Mouse (Mus musculus) stomach, postnatal 0 days (tissue): ENCODE results near the gene Tmem230. TPM values are rescaled to one million over a fixed set of nuclear protein-coding genes. Genes with fewer than 3 reads are reported as not detected.

Experiments
- ATAC-seq: fragments of 200-750 bp; cut with Nextera tagmentation; 2 replicates; pipeline ENCODE4 v1.8.0; 2017; ENCODE audit not compliant: low FRiP score, low TSS enrichment
- DNase-seq: peaks from one replicate; pipeline ENCODE4 v3.0.0-alpha.2; 2016; ENCODE audit warnings: low spot score
- H3K27ac ChIP-seq: fragments of 300-500 bp; sonication (generic); replicated peaks from 2 replicates; pipeline ENCODE4 v1.5.1; 2014; ENCODE audit warnings: mild to moderate bottlenecking, control low read depth
- H3K27me3 ChIP-seq: fragments of 300-500 bp; sonication (generic); 2 replicates; pipeline ENCODE4 v1.6.1; 2014; ENCODE audit warnings: low read length; ENCODE audit not compliant: control insufficient read depth, insufficient read depth
- H3K36me3 ChIP-seq: fragments of 300-500 bp; sonication (generic); 2 replicates; pipeline ENCODE4 v1.6.1; 2014; ENCODE audit warnings: low read length, mixed read lengths; ENCODE audit not compliant: control insufficient read depth, insufficient read depth
- H3K4me1 ChIP-seq: fragments of 300-500 bp; sonication (generic); replicated peaks from 2 replicates; pipeline ENCODE4 v1.6.1; 2014; ENCODE audit warnings: antibody characterized with exemption; ENCODE audit not compliant: control insufficient read depth, insufficient read depth
- H3K4me2 ChIP-seq: fragments of 300-500 bp; sonication (generic); replicated peaks from 2 replicates; pipeline ENCODE4 v1.6.1; 2014; ENCODE audit warnings: low read depth, mild to moderate bottlenecking, control low read depth, moderate library complexity
- H3K4me3 ChIP-seq: fragments of 300-500 bp; sonication (generic); 2 replicates; pipeline ENCODE4 v1.5.1; 2014; ENCODE audit warnings: low read depth, low read length, control low read depth
- H3K9ac ChIP-seq: fragments of 300-500 bp; sonication (generic); 2 replicates; pipeline ENCODE4 v1.6.1; 2014; ENCODE audit warnings: mild to moderate bottlenecking, low read length, control low read depth, mixed read lengths
- H3K9me3 ChIP-seq: fragments of 300-500 bp; sonication (generic); 2 replicates; pipeline ENCODE4 v1.6.1; 2016; ENCODE audit warnings: low read length; ENCODE audit not compliant: control insufficient read depth
- CTCF ChIP-seq: IDR thresholded peaks from 2 replicates; pipeline ENCODE4 v1.5.1; 2016; ENCODE audit warnings: antibody characterized with exemption, low read depth, mild to moderate bottlenecking, moderate library complexity
- EP300 ChIP-seq: optimal IDR thresholded peaks from 2 replicates; pipeline ENCODE3; 2016; ENCODE audit warnings: antibody characterized with exemption
- WGBS: fragments of 180-500 bp; shearing (Covaris S2); extraction: QIAGEN DNeasy Blood & Tissue Kit; methylation state at CpG from one replicate; pipeline ENCODE4 v1.1.7; 2014; 5-methylcytosine and 5-hydroxymethylcytosine counted together
- polyA plus RNA-seq: library from polyadenylated mRNA; unstranded; fragments of >200 nt; fragmentation: Nextera tagmentation; extraction: Ambion mirVana; gene quantifications from 2 replicates; pipeline ENCODE4 v1.2.1, GENCODE M21; 2015

Gene Tmem230
- polyA plus RNA-seq, 1 experiment from 2014 or later, result 29.4 TPM

- TF ChIP-seq CTCF (no peak), EP300 (no peak)
- no peak for ATAC-seq
- Histone ChIP-seq H3K4me1 (no peaks in the 10 kb centered on the region), H3K9me3 (no peaks in the 10 kb centered on the region), H3K27ac (no peak overlapping the region), H3K9ac (no peak overlapping the region), H3K27me3 (no peaks in the 10 kb centered on the region), H3K36me3 (no peaks in the 10 kb centered on the region), H3K4me2 (no peak overlapping the region), H3K4me3 (no peak overlapping the region)
- no peak for DNase-seq
- 71% methylated on average over 9 of the region's 9 CpGs for WGBS
Observed at GRCm38 (mm10) chr2:132265196-132265595, 17.6 kb upstream of the Tmem230 start.

GRCm38 (mm10) chr2:132264266-132264710 lies 16.7 kb upstream of the Tmem230 start:
- no peak overlapping the region; the same call in 1 of the 2 replicates for H3K9ac ChIP-seq
- H3K4me1 ChIP-seq, result no peaks in the 10 kb centered on the region
- WGBS, result 17% methylated on average over 6 of the region's 6 CpGs
- no peaks in the 10 kb centered on the region for H3K36me3 ChIP-seq
- peak overlapping the region; percentile 96 for H3K4me3 ChIP-seq
- H3K9me3 ChIP-seq, result no peaks in the 10 kb centered on the region
- no peak overlapping the region for H3K27ac ChIP-seq
- ATAC-seq, result no peak
- H3K4me2 ChIP-seq, result peak overlapping the region; percentile 89
- DNase-seq, result no peak
- no peaks in the 10 kb centered on the region for H3K27me3 ChIP-seq
- TF ChIP-seq CTCF (no peak), EP300 (no peak)

- DNase-seq (peak; percentile 34), ATAC-seq (peak; percentile 16; the same call in 1 of the 2 replicates)
- TF ChIP-seq CTCF (no peak), EP300 (no peak)
- peak overlapping the region; percentile 81 for H3K27ac ChIP-seq
- peak overlapping the region; percentile 89 for H3K4me2 ChIP-seq
- no peaks in the 10 kb centered on the region for H3K9me3 ChIP-seq
- H3K27me3 ChIP-seq, result no peaks in the 10 kb centered on the region
- WGBS, result 1% methylated on average over 47 of the region's 47 CpGs
- no peaks in the 10 kb centered on the region for H3K36me3 ChIP-seq
- peak overlapping the region; percentile 96 for H3K4me3 ChIP-seq
- no peaks in the 10 kb centered on the region for H3K4me1 ChIP-seq
- peak overlapping the region; percentile 91 for H3K9ac ChIP-seq
Observed at GRCm38 (mm10) chr2:132263421-132264265, 16.0 kb upstream of the Tmem230 start.

- WGBS, result under 1% methylated on average over 49 of the region's 49 CpGs
- no peaks in the 10 kb centered on the region for H3K36me3 ChIP-seq
- DNase-seq, result peak; percentile 99
- peak; percentile 100 for ATAC-seq
- peak within 1 kb of the TSS; percentile 96 for H3K4me3 ChIP-seq
- TF ChIP-seq EP300, result no peak
- TF ChIP-seq CTCF, result peak; percentile 94
- H3K4me1 ChIP-seq, result no peaks in the 10 kb centered on the region
- peak within 1 kb of the TSS; percentile 81 for H3K27ac ChIP-seq
- H3K4me2 ChIP-seq, result peak within 1 kb of the TSS; percentile 89
- H3K9me3 ChIP-seq, result no peaks in the 10 kb centered on the region
- no peaks in the 10 kb centered on the region for H3K27me3 ChIP-seq
- H3K9ac ChIP-seq, result peak within 1 kb of the TSS; percentile 91
Observed at GRCm38 (mm10) chr2:132262879-132263398, 15.3 kb upstream of the Tmem230 start, which contains the start of gene Cds2. TSS of gene Cds2 (plus strand) at chr2:132263148.

- H3K9ac ChIP-seq, result no peak overlapping the region
- no peaks in the 10 kb centered on the region for H3K4me1 ChIP-seq
- no peaks in the 10 kb centered on the region for H3K9me3 ChIP-seq
- H3K27ac ChIP-seq, result no peak overlapping the region
- TF ChIP-seq EP300 (no peak), CTCF (no peak; the same call in 1 of the 2 replicates)
- no peaks in the 10 kb centered on the region for H3K36me3 ChIP-seq
- no peak overlapping the region for H3K4me2 ChIP-seq
- 68% methylated on average over 6 of the region's 6 CpGs for WGBS
- no peak overlapping the region for H3K4me3 ChIP-seq
- DNase-seq (no peak), ATAC-seq (no peak)
- no peaks in the 10 kb centered on the region for H3K27me3 ChIP-seq
Observed at GRCm38 (mm10) chr2:132262175-132262574, 14.6 kb upstream of the Tmem230 start.

GRCm38 (mm10) chr2:132260601-132261000 lies 13.0 kb upstream of the Tmem230 start:
- no peak for DNase-seq
- no peaks in the 10 kb centered on the region for H3K36me3 ChIP-seq
- TF ChIP-seq EP300, result no peak
- TF ChIP-seq CTCF, result no peak
- no peaks in the 10 kb centered on the region for H3K27me3 ChIP-seq
- H3K9ac ChIP-seq, result no peak overlapping the region
- no peak overlapping the region for H3K27ac ChIP-seq
- ATAC-seq, result no peak
- WGBS, result 87% methylated on average over 3 of the region's 3 CpGs
- H3K4me1 ChIP-seq, result no peaks in the 10 kb centered on the region
- H3K9me3 ChIP-seq, result no peaks in the 10 kb centered on the region
- H3K4me2 ChIP-seq, result no peak overlapping the region
- H3K4me3 ChIP-seq, result no peak overlapping the region
